Mouse (Mus musculus): Measurements from ENCODE around the gene Zic5. TPM values are rescaled to one million over a fixed set of nuclear protein-coding genes. Genes with fewer than 3 reads are reported as not detected.

The Zic5 gene
- polyA plus RNA-seq, 1 experiment from 2014 or later, result 2.3 TPM

DNA sequence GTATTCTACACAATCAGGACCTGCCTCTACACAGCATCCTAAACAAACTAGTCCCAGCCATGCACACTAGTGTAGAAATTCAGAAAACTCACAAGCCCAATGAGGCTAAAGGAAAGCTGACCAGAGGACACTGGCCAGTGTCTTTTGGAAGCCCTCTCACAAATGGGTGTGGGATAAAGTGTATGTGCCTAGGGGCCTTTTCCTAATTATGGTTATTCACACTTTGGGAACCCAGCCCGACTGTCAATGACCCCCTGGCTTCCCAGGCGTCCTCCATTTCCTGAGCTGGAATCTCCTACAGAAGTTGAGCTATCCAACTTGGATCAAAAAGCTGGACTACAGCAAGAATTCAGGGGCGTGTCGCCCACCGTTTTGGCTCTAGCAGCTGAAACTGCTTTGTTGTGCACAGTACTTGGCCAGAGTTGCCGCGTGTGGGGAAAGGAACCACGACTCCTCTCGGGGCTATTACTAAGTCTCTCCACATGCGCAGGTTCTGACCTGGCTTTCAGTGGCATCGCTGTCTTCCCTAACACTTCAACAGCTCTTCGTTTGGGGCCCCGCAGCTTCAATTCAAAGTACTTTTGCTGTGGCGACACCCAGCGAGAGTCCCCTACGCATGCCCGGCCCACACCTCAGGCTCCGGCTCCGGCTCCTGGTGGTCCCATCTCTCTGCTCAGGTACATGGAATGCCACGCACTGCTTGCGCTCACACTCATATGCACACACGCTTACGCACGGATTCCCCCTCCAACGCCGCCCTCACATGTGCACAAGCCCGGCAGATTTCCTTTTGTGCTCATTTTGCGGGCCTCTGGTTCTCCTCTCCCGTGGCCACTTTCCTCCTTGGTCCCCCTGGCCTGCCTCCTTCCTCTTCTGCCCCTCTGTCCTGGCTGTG is 15.6 kb downstream of the Zic5 start:
- Histone ChIP-seq H3K9ac (peak overlapping the region; percentile 69), H3K27ac (no peak overlapping the region), H3K4me3 (peak overlapping the region; percentile 52), H3K4me1 (peaks cover 40% of the 10 kb centered on the region), H3K27me3 (peaks cover 96% of the 10 kb centered on the region), H3K4me2 (replicated peaks) (peak overlapping the region; percentile 91), H3K9me3 (no peaks in the 10 kb centered on the region), H3K36me3 (no peaks in the 10 kb centered on the region)
- 4% methylated on average over 29 of the region's 29 CpGs for WGBS
- no peak for ATAC-seq (ENCODE audit: low FRiP score, low read depth)

DNA sequence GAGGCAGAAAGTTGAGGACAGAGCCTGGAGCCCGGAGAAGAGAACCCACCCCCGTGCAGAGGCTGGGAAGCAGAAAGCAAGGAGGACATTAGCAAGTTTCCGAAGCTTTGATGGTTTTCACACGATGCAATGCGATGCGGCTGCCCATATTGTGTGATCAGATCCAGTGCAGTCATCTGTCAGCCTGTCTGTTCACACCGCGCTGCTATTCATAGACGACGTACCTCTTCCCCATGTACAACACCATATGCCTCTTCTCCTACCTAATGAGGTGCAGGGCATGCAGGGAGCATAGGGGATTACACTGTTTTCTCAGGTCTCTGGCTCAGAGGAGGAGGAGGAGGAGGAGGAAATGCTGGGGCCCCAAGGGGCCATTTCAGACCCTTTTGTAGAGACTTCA is 28.6 kb downstream of the Zic5 start:
- 49% methylated on average over 10 of the region's 10 CpGs for WGBS

DNA sequence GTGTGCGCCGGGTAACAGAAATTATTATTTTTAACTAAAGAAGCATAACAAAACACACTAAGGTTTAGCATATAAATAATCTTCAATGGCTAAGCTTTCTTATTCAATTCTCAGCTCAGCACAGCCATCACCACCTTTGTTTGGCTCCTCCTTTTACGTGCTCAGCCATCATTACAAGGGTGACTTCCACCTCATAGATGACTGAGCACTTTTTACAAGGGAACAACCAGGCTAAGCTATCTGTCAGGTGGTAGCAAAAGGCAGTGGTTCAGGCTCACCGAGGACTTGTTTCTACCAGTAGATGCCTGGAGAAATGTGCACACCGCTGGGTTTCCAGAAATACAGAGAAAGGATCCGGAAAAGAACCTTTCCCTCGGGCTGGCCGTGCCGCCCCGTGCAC is 31.4 kb downstream of the Zic5 start:
- Histone ChIP-seq H3K9ac (no peak overlapping the region), H3K27ac (no peak overlapping the region), H3K4me1 (no peaks in the 10 kb centered on the region), H3K27me3 (peaks cover 33% of the 10 kb centered on the region), H3K4me3 (no peak overlapping the region), H3K9me3 (no peaks in the 10 kb centered on the region), H3K4me2 (replicated peaks) (no peak overlapping the region), H3K36me3 (no peaks in the 10 kb centered on the region)
- no peak for ATAC-seq (ENCODE audit: low FRiP score, low read depth)
- 79% methylated on average over 10 of the region's 10 CpGs for WGBS

More for the DNA sequence above, 28.6 kb downstream of the Zic5 start:
- no peak overlapping the region for H3K9ac ChIP-seq
- H3K9me3 ChIP-seq, result no peaks in the 10 kb centered on the region
- H3K27me3 ChIP-seq, result peaks cover 35% of the 10 kb centered on the region
- no peak overlapping the region for H3K4me3 ChIP-seq
- peaks cover 4% of the 10 kb centered on the region for H3K4me1 ChIP-seq
- H3K27ac ChIP-seq, result no peak overlapping the region
- no peak for ATAC-seq (ENCODE audit: low FRiP score, low read depth)
- no peaks in the 10 kb centered on the region for H3K36me3 ChIP-seq
- no peak overlapping the region for H3K4me2 ChIP-seq (replicated peaks)

DNA sequence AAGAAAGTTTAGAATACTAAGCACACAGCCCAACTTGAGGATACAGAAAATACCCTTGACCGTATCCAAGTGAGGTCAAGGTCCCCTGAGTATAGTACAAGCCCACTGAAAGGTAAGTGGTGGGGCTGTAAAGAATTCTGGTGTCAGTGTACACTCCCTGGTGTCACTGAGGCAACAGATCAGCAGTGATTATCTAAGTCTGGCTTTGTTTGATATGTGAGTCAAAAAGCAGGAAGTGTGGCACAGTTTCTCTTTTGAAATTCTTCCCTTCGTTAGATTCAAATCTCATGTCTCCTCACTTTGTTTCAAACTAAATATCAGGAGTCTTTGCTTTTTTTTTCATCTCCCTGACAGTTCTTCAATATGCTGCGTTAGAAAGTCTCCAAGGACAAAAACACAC is 32.9 kb downstream of the Zic5 start:
- no peaks in the 10 kb centered on the region for H3K4me1 ChIP-seq
- no peak overlapping the region for H3K9ac ChIP-seq
- no peak for ATAC-seq (ENCODE audit: low FRiP score, low read depth)
- 75% methylated on average over 3 of the region's 3 CpGs for WGBS
- no peaks in the 10 kb centered on the region for H3K9me3 ChIP-seq
- no peak overlapping the region for H3K4me2 ChIP-seq (replicated peaks)
- H3K4me3 ChIP-seq, result no peak overlapping the region
- peaks cover 32% of the 10 kb centered on the region for H3K27me3 ChIP-seq
- no peak overlapping the region for H3K27ac ChIP-seq
- no peaks in the 10 kb centered on the region for H3K36me3 ChIP-seq

DNA sequence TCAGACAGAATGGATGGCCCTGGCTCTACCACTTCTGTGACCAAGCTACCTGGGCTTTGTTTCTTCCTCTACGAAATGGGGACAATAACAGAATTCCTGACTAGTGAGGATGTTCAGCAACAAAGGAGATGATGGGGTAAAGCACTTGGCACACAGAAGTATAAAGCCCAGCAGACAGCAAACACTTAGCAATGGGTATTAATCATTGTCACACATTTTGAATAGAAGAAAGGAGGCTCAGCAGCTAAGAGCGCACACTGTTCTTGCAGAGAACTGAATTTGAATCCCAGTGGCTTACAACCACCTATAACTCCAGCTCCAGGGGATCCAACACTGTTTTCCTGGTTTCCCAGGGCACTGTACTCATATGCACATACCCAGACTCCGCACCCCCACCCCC is 37.8 kb downstream of the Zic5 start:
- Histone ChIP-seq H3K4me3 (no peak overlapping the region), H3K9ac (no peak overlapping the region), H3K9me3 (no peaks in the 10 kb centered on the region), H3K27ac (no peak overlapping the region), H3K36me3 (no peaks in the 10 kb centered on the region), H3K27me3 (peaks cover 27% of the 10 kb centered on the region; the same call in 1 of the 2 replicates), H3K4me2 (replicated peaks) (no peak overlapping the region), H3K4me1 (peaks cover 7% of the 10 kb centered on the region; the same call in 1 of the 2 replicates)
- ATAC-seq (ENCODE audit: low FRiP score, low read depth), result no peak
- WGBS, result 95% methylated on average over 3 of the region's 3 CpGs

DNA sequence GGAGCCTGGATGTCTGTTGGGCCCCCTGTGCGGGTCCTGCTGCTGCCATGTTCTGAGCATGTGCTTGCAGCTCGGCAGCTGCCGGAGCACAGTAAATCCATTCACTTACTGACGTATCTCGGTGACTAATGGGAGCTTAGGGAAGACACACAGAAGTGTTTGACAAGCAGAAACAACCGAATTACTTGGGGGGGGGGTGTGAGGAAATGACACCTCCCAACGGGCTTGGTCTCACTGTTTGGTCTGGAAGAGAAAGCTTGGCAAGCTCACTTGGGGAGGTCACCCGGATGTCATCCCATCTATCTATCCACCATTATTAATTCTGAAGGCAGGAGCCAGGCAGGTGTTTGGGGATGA is 38.3 kb downstream of the Zic5 start:
- no peaks in the 10 kb centered on the region for H3K36me3 ChIP-seq
- peaks cover 27% of the 10 kb centered on the region; the same call in 1 of the 2 replicates for H3K27me3 ChIP-seq
- no peaks in the 10 kb centered on the region for H3K9me3 ChIP-seq
- no peak overlapping the region for H3K4me3 ChIP-seq
- 45% methylated on average over 8 of the region's 8 CpGs for WGBS
- no peak overlapping the region for H3K9ac ChIP-seq
- no peak overlapping the region; the same call in 1 of the 2 replicates for H3K4me2 ChIP-seq (replicated peaks)
- no peak for ATAC-seq (ENCODE audit: low FRiP score, low read depth)
- H3K4me1 ChIP-seq, result peaks cover 7% of the 10 kb centered on the region; the same call in 1 of the 2 replicates
- H3K27ac ChIP-seq, result no peak overlapping the region

DNA sequence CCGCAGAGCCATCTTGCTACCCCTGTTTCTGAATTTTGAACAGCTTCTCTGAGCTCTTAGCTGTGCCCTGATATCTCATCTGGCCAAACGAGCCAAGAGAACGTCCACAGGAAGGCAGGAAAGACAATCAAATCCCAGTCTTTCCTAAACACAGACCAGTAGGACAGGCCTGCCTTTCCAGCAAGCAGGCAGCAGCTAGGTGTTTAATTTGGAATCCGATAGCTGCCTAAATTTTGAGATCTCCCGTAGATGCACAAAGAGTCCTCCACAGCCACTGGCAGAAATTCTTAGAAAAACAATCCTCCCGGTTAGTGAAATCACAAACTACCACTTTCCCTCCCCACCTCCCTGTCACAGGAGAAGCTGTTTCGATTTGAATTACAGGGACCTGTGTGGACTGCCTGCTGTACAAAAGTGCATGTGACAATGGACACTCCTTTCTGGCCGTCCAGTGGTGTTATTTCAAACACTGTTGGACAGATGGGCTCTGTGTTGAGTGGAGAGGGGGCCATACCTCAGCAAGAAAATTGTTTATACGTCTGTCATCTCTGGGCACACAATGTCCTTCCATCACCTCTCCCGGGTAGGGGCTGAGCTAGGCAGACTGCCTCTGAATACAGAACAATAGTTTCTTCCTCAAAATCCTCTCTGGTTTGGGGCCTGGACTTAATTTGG is 38.8 kb downstream of the Zic5 start:
- Histone ChIP-seq H3K9me3 (no peaks in the 10 kb centered on the region), H3K4me1 (peaks cover 7% of the 10 kb centered on the region; the same call in 1 of the 2 replicates), H3K27me3 (peaks cover 31% of the 10 kb centered on the region; the same call in 1 of the 2 replicates), H3K4me2 (replicated peaks) (no peak overlapping the region; the same call in 1 of the 2 replicates), H3K27ac (no peak overlapping the region), H3K9ac (no peak overlapping the region), H3K36me3 (no peaks in the 10 kb centered on the region), H3K4me3 (no peak overlapping the region)
- ATAC-seq (ENCODE audit: low FRiP score, low read depth), result no peak
- 52% methylated on average over 10 of the region's 10 CpGs for WGBS

DNA sequence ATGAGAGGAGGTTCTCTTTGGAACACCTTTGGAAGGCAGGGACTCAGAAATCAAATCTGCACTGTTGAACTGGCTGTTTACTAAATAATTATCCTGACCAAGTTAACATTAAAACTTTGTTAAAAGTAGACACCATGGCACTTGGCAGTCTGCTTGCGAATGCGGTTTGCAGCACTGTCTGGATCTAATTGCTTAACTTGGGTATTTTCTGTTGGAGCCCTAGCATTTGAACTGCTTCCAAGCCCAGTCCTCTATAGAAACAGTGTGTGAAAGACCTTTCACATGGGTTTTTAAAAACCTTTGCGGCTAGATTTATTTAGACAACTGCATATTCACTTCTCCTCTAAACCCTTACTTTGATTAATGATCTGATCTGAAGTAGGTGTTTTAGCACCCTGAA is 41.0 kb downstream of the Zic5 start:
- H3K27ac ChIP-seq, result no peak overlapping the region
- H3K4me2 ChIP-seq (replicated peaks), result no peak overlapping the region
- no peaks in the 10 kb centered on the region for H3K9me3 ChIP-seq
- H3K4me3 ChIP-seq, result no peak overlapping the region
- peaks cover 23% of the 10 kb centered on the region; the same call in 1 of the 2 replicates for H3K27me3 ChIP-seq
- no peak for ATAC-seq (ENCODE audit: low FRiP score, low read depth)
- peaks cover 7% of the 10 kb centered on the region; the same call in 1 of the 2 replicates for H3K4me1 ChIP-seq
- 68% methylated on average over 3 of the region's 3 CpGs for WGBS
- no peaks in the 10 kb centered on the region for H3K36me3 ChIP-seq
- no peak overlapping the region for H3K9ac ChIP-seq

DNA sequence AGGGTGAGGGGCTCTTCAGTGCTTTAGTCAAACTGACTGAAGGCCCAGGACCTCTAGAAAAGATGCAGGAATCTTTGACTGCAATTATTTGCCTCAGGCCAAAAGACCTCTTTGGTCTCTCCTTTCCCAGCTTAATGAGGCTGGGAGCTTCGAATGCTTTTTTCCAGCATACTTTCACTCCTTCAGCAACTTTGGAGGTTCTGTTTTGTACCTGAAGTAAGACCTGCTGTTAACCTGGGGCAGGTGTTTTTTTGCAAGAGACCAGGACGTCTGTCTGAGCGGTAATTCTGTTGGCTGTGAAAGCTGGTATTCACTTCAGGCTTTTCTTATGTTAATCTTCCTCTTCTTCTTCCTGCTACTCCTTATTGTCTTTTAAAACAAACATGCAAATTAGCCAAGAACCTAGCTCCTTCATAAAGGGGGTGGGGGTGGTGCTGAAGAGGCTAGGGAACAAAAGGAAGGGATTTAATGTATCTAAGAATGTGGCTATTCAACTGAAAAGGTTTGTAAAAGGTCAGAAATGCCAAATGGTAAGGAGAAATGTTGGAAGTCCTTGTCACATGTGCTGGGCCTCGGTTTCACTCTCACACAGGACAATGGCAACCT is 49.2 kb downstream of the Zic5 start:
- H3K4me2 ChIP-seq (replicated peaks), result no peak overlapping the region
- WGBS, result 28% methylated on average over 4 of the region's 4 CpGs
- H3K9me3 ChIP-seq, result no peaks in the 10 kb centered on the region
- H3K9ac ChIP-seq, result no peak overlapping the region
- H3K4me1 ChIP-seq, result peaks cover 17% of the 10 kb centered on the region
- no peak overlapping the region for H3K4me3 ChIP-seq
- no peak for ATAC-seq (ENCODE audit: low FRiP score, low read depth)
- peaks cover 27% of the 10 kb centered on the region for H3K27me3 ChIP-seq
- H3K27ac ChIP-seq, result no peak overlapping the region
- no peaks in the 10 kb centered on the region for H3K36me3 ChIP-seq

DNA sequence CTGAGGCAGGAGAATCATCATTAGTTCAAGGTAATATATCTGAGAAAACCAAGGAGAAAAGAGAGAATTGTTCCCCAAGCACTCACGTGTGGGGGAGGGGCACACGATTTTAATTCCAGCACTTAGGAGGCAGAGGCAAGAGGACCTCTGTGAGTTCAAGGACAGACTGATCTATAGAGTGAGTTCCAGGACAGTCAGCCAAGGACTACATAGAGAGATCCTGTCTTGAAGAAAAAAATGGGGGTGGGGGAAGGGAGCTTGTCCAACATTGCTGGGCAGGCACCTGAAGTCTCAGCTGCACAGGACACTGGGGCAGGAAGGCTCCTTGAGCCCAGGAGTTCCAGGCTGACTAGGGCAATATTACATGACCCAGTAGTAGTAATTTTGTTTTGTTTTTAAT is 50.7 kb downstream of the Zic5 start:
- Histone ChIP-seq H3K27ac (no peak overlapping the region), H3K9me3 (no peaks in the 10 kb centered on the region), H3K4me3 (no peak overlapping the region), H3K4me1 (peaks cover 17% of the 10 kb centered on the region), H3K27me3 (peaks cover 41% of the 10 kb centered on the region), H3K9ac (no peak overlapping the region), H3K36me3 (no peaks in the 10 kb centered on the region), H3K4me2 (replicated peaks) (no peak overlapping the region)
- 92% methylated on average over 2 of the region's 2 CpGs for WGBS
- ATAC-seq (ENCODE audit: low FRiP score, low read depth), result no peak

DNA sequence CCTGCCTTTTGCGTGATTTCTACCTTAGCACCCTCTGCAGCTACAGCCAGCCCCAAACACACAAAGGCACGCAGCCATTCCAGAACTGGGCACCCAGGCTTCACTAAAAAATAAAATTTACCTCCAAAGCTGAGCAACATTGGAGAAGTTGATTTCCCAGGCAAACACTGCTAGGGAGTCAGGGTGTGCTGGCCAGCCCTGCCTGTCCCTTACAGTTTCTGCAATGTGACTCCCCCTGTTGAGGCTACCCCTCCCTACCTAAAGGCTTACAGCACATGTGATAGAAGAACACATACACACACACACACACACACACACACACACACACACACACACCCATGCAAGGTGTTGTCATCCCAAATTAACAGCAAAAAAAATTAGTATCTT is 51.9 kb downstream of the Zic5 start:
- H3K27me3 ChIP-seq, result peaks cover 48% of the 10 kb centered on the region
- no peaks in the 10 kb centered on the region for H3K9me3 ChIP-seq
- ATAC-seq (ENCODE audit: low FRiP score, low read depth), result no peak
- H3K9ac ChIP-seq, result no peak overlapping the region
- H3K36me3 ChIP-seq, result no peaks in the 10 kb centered on the region
- H3K4me3 ChIP-seq, result no peak overlapping the region
- no peak overlapping the region for H3K27ac ChIP-seq
- H3K4me2 ChIP-seq (replicated peaks), result no peak overlapping the region
- 22% methylated on average over 2 of the region's 2 CpGs for WGBS
- peaks cover 17% of the 10 kb centered on the region for H3K4me1 ChIP-seq

Data from limb, embryonic 13.5 days (tissue).